Mouse (Mus musculus): Measurements from ENCODE around the gene Rnf222.

DNA sequence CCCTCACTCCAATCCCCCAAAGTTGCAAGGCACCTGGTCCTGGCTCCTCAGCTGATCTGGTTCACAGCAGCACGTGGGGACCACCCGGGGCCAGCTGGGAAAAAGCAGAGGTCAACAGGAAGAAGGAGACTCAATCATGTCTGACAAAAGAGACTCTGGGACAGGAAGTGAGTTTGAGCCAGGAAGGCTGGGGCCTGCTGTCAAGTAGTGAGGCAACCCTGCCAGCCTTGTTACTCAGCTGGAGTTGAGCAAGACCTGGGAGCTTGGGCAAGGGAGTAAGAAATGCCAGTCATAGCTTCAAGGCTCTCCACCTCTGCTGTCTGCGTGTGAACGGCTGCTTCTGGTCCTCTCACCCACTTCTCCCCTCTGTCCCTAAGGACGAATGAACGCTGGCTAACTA lies 16.6 kb upstream of the Rnf222 start, which contains the start of gene Ndel1:
- TF ChIP-seq GATA1 (IDR thresholded peaks at IDR 0.05; ENCODE audit: borderline replicate concordance, low read length) (no peak), FLI1 (IDR thresholded peaks at IDR 0.05; ENCODE audit: low read length) (no peak)
